Mouse (Mus musculus): ENCODE measurements at regions not wholly inside any gene's neighbourhood (a gene's known extent, or its start where the extent isn't known, plus 50 kb on each side); places are given as distances from the start of the nearest gene placed in this dataset.
"Not testable (repeated sequence)": the region's sequence is repeated elsewhere in the genome, so short reads cannot be mapped to it uniquely, and the experiment has no call there.

DNA sequence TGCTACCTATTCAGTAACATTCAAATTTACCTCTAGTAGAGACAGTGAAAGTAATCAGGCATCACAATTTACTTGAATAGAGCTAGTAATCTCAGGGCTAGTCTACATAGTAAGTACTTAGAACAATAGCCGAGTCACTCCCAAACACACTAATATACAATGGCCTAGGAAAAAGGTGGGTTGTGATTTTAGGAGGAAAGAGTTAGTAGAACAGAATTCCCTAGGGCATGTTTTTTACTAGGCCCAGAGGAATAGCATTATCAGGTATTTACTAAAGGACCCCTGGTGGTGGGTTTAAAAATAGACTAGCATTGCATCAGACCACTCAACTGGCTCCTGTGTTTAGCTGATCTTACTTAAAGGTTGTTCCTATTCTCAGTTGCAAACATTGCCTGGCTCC, 535.8 kb downstream of the Mat2b start:
- DNase-seq (ENCODE audit: low read depth, low spot score); ATAC-seq; CTCF ChIA-PET; POLR2A ChIA-PET: not testable (repeated sequence)
- in situ Hi-C loops (cut with MboI; ENCODE audit: low pct_unique_long_range_greater_than_20kb) = loop anchor here (25.0 kb wide), 1 partner anchor 328 kb away; no protein-coding TSS in a partner anchor
- peaks cover 17% of the 10 kb centered on the region for H3K27me3 ChIP-seq

GRCm38 (mm10) chr11:40149312-40149711, 545.7 kb downstream of the Mat2b start:
- peaks cover 35% of the 10 kb centered on the region for H3K27me3 ChIP-seq
- POLR2A ChIA-PET = no interaction called here
- in situ Hi-C loops (cut with MboI; ENCODE audit: low pct_unique_long_range_greater_than_20kb) = loop anchor here (25.0 kb wide), 1 partner anchor 562 kb away; no protein-coding TSS in a partner anchor
- TF ChIP-seq CTCF (IDR thresholded peaks at IDR 0.05) = peak; percentile 59
- no peak for ATAC-seq
- no peak for DNase-seq (ENCODE audit: low read depth, low spot score)
- CTCF ChIA-PET = no interaction called here

- CTCF ChIA-PET = no interaction called here
- POLR2A ChIA-PET = no interaction called here
- no peak for TF ChIP-seq CTCF (IDR thresholded peaks at IDR 0.05)
- in situ Hi-C loops (cut with MboI; ENCODE audit: low pct_unique_long_range_greater_than_20kb) = loop anchor here (25.0 kb wide), 1 partner anchor 551 kb away; no protein-coding TSS in a partner anchor
- no peak for ATAC-seq
- no peaks in the 10 kb centered on the region for H3K27me3 ChIP-seq
- no peak for DNase-seq (ENCODE audit: low read depth, low spot score)
Observed at GRCm38 (mm10) chr11:40137803-40138202, 557.2 kb downstream of the Mat2b start.

- TF ChIP-seq CTCF (IDR thresholded peaks at IDR 0.05) = no peak
- CTCF ChIA-PET = no interaction called here
- ATAC-seq = no peak
- POLR2A ChIA-PET = no interaction called here
- DNase-seq (ENCODE audit: low read depth, low spot score) = no peak
- in situ Hi-C loops (cut with MboI; ENCODE audit: low pct_unique_long_range_greater_than_20kb) = no loop called here
- H3K27me3 ChIP-seq = peaks cover 2% of the 10 kb centered on the region
Observed at GRCm38 (mm10) chr11:40102613-40103012, 592.4 kb downstream of the Mat2b start.

DNA sequence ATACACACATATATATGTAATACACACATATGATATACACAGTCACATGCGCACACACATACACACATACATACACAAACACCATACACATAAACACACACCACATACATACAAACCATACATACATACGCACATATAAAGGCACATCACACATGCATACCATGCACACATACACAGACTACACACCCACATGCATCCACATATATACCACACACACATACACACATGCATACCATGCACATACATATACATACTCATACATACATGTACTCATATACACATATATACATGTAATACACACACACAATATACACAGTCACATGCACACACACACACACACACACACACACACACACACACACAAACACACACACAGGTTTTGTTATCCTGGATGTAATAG, 620.7 kb downstream of the Mat2b start:
- in situ Hi-C loops (cut with MboI; ENCODE audit: low pct_unique_long_range_greater_than_20kb) = no loop called here
- no peak for ATAC-seq
- no peak for TF ChIP-seq CTCF (IDR thresholded peaks at IDR 0.05)
- DNase-seq (ENCODE audit: low read depth, low spot score) = no peak
- ChIA-PET POLR2A (no interaction called here), CTCF (no interaction called here)
- H3K27me3 ChIP-seq = no peaks in the 10 kb centered on the region

GRCm38 (mm10) chr11:40050503-40050902, 644.5 kb downstream of the Mat2b start:
- DNase-seq (ENCODE audit: low read depth, low spot score) = no peak
- ChIA-PET POLR2A (no interaction called here), CTCF (no interaction called here)
- H3K27me3 ChIP-seq = no peaks in the 10 kb centered on the region
- in situ Hi-C loops (cut with MboI; ENCODE audit: low pct_unique_long_range_greater_than_20kb) = no loop called here
- ATAC-seq = no peak
- no peak for TF ChIP-seq CTCF (IDR thresholded peaks at IDR 0.05)

DNA sequence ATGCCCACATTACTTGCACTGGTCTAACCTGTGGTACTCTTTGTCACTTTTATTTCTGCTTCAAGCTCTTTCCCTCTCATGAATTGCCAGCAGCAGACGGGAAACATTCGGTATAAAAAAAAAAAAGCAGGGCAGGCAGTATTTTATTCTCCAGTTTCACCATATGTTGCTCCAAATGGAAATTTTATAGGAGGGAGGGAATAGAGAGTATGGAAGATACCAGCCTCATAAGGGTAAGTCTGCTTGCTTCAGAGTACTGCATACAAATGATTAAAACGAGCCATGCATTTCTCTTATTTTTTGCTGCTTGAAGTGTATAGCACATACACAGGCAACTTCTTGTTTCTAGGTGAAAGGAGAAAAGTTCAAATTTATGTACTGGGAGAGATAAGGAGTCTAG, 667.5 kb downstream of the Mat2b start:
- ChIA-PET POLR2A (no interaction called here), CTCF (no interaction called here)
- in situ Hi-C loops (cut with MboI; ENCODE audit: low pct_unique_long_range_greater_than_20kb) = no loop called here
- DNase-seq (ENCODE audit: low read depth, low spot score) (no peak), ATAC-seq (no peak)
- no peak for TF ChIP-seq CTCF (IDR thresholded peaks at IDR 0.05)
- no peaks in the 10 kb centered on the region for H3K27me3 ChIP-seq

DNA sequence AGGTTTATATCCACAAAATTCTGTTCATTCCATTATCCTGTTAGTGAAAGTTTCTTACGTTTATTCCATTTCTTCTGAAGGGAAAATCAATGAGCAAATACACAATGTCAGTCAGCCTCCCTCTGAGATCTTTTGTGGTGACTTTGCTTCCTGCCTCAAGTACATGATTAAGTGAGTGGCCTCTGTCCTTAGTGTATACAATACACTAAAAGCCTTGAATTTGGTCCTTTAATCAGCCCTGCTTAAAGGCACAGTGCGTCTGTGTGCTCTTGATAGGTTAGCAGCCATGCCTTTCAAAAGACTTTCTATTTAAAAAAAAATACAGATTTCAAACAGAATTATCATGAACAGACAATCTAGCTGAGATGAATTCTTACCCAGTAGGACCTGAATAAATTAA, 695.5 kb downstream of the Mat2b start:
- CTCF ChIA-PET = no interaction called here
- in situ Hi-C loops (cut with MboI; ENCODE audit: low pct_unique_long_range_greater_than_20kb) = no loop called here
- H3K27me3 ChIP-seq = no peaks in the 10 kb centered on the region
- POLR2A ChIA-PET = no interaction called here
- DNase-seq (ENCODE audit: low read depth, low spot score) (no peak), ATAC-seq (no peak)
- no peak for TF ChIP-seq CTCF (IDR thresholded peaks at IDR 0.05)

GRCm38 (mm10) chr11:39998612-39999011, 696.4 kb downstream of the Mat2b start:
- no peak for ATAC-seq
- H3K27me3 ChIP-seq = no peaks in the 10 kb centered on the region
- no peak for DNase-seq (ENCODE audit: low read depth, low spot score)
- ChIA-PET CTCF (no interaction called here), POLR2A (no interaction called here)
- in situ Hi-C loops (cut with MboI; ENCODE audit: low pct_unique_long_range_greater_than_20kb) = no loop called here
- TF ChIP-seq CTCF (IDR thresholded peaks at IDR 0.05) = no peak

GRCm38 (mm10) chr11:39972585-39972984, 722.4 kb downstream of the Mat2b start:
- DNase-seq (ENCODE audit: low read depth, low spot score) = no peak
- TF ChIP-seq CTCF (IDR thresholded peaks at IDR 0.05) = no peak
- ATAC-seq = no peak
- in situ Hi-C loops (cut with MboI; ENCODE audit: low pct_unique_long_range_greater_than_20kb) = no loop called here
- ChIA-PET POLR2A (no interaction called here), CTCF (no interaction called here)
- H3K27me3 ChIP-seq = peaks cover 2% of the 10 kb centered on the region

GRCm38 (mm10) chr11:39963705-39964104, 731.3 kb downstream of the Mat2b start:
- in situ Hi-C loops (cut with MboI; ENCODE audit: low pct_unique_long_range_greater_than_20kb) = no loop called here
- H3K27me3 ChIP-seq = peaks cover 14% of the 10 kb centered on the region
- TF ChIP-seq CTCF (IDR thresholded peaks at IDR 0.05) = no peak
- ATAC-seq = no peak
- ChIA-PET CTCF (interaction anchor here (1.4 kb wide), 1 partner anchor 12 kb away, joined by 4 read pairs; no protein-coding TSS in a partner anchor), POLR2A (no interaction called here)
- DNase-seq (ENCODE audit: low read depth, low spot score) = no peak

DNA sequence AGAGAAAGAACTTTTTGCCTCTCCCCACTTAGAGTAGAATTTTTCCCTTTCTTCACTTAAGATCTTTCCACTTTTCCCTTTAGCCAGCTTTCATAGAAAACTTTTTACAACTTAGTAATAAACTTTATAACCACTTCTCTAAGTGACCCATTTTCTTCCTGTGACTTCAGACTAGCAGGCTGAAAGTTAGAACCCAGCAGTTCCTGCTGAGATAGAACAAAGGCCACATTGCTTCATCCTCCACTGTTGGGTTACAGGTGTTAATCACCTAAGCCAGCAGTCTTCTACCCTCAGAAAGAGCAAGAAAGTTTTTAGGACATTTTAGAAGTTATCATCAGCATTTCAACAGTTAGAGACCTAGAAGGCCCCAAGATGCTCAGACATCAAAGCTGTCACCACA, 740.6 kb downstream of the Mat2b start:
- DNase-seq (ENCODE audit: low read depth, low spot score) (no peak), ATAC-seq (no peak)
- ChIA-PET POLR2A (no interaction called here), CTCF (no interaction called here)
- no peaks in the 10 kb centered on the region for H3K27me3 ChIP-seq
- in situ Hi-C loops (cut with MboI; ENCODE audit: low pct_unique_long_range_greater_than_20kb) = no loop called here
- TF ChIP-seq CTCF (IDR thresholded peaks at IDR 0.05) = no peak
